Mouse (Mus musculus): ENCODE data around the gene Znrf4.
"Not testable (repeated sequence)": the region's sequence is repeated elsewhere in the genome, so short reads cannot be mapped to it uniquely, and the experiment has no call there.

Znrf4 gene

GRCm38 (mm10) chr17:56536192-56536591 is 24.0 kb upstream of the Znrf4 start:
- no peak for DNase-seq (ENCODE audit: low read depth, low spot score)

GRCm38 (mm10) chr17:56524943-56525342 is 12.7 kb upstream of the Znrf4 start:
- DNase-seq (ENCODE audit: low read depth, low spot score): no peak

DNA sequence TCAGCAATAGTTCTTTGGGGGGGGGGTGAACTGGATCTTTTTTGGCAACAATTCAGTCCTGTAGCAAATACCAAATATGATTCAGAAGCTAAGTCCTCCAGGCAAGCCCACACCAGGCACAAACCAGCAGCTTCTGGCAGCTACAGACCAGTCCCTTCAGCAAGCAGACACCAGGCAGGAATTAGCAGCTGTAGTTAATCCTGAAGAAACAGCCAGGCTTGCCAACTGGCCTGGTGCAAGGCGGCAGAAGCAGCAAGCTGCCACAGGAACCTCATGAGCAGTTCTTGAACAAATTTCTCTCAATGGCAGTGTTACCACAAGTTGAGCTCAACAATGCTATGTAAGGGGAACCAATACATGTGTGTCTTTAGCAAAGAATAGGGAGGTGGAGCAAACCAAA is 10.5 kb upstream of the Znrf4 start:
- DNase-seq (ENCODE audit: low read depth, low spot score): no peak

DNA sequence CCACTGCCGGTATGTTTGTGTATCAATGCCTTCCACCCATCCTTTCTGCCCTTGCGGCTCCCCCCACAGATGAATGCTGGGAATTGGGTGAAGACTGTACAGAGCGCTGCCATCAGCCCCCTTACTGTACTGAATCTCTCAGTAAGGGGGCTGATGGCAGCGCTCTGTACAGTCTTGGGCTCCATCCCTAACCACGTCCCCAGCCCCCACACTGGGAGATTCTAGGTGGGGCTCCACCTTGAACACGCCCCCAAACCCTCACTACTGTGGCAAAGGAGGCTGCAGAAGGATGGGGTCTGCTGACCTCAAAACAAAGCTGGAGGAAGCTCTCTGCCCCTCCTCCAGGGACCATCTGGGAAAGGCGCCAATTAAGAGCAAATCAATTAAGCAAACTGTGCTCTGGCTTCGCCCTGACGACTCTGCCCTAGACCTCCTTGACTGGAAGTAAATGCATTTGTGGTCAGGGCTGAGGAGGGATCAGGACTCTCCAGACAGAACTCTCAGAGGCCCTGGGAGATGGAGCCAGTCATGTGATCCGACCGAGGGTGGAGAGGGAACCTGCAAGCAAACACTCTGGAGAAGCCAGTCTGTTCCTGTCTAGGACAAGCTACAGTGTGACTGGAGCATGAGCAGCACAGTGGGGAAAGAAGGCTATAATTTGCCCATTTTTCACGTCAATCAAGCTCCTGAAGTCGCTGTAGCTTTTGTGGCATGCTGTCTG is 3.6 kb upstream of the Znrf4 start:
- DNase-seq (ENCODE audit: low read depth, low spot score): no peak

DNA sequence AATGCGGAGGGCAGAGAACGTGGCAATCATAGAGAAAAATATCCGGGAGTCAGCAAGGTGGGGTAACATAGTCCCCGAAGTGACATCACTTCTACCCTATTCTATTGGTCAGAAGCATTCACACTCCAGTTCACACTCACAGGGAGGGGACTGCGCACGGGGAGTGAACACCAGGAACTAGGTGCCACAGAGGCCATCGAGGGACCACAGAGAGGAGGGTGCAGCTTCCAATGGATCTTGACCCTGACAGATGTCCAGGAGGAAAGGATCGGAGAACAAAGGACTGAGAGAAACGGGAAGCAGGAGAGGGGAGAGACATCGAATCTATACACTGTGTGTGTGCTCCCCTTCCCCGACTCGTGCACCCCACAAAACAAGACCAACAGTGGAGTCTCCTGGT is 2.7 kb upstream of the Znrf4 start:
- DNase-seq (ENCODE audit: low read depth, low spot score): no peak

- DNase-seq (ENCODE audit: low read depth, low spot score): no peak
Measured at GRCm38 (mm10) chr17:56514330-56514729, 2.1 kb upstream of the Znrf4 start.

DNA sequence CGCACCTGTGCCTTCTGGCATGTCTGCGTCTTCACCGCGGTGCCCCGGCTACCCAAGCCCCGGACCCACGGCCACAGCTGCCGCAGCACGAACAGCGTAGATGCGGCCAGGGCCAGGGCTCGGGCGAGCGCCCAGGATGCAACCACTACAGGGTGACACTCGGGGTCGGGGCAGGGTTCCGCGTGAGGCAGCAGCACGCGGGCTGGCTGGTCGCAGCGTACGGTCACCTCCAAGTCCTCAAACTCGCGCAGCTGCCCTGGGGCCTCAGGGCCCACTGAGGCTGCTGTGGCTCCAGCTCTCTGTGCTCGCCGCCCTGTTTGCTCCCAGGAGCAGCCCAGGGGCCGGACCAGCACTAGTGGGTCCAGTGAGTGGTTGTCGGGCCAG is 532 bp downstream of the Znrf4 start:
- no peak for DNase-seq (ENCODE audit: low read depth, low spot score)

DNA sequence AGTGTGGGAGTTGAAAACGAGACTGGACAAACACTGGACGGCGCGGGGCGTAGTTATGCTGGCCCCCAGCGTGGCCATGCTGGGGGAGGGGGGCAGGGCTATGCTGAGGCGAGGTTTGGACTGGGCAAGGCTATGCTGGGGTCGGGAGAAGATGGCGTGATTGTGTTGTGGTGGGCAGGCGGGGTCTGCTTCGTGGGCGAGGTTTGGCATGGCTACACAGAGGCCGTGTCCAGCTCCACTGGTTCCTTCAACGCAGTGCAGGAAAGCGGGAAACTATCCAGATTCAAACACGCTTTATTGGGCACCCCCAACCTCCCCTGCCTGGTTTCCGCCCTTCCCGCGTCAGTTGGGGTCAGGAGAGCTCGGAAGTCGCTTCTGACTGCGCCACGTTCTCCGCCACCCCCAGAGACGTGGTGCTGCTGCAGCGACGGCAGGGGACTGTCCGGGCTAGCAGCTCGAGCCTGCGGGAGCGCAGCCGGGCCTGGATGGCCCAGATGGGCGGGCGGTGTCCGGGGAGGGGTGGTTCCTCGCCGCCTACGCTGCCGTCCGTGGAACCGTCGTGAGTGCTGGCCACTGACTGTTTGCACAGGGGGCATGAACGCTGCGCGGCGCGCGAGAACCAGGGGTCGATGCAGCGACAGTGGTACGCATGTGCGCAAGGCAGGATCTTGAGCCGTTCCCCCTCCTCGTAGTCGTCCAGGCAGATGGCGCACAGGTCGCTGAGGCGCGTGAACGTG is 1.1 kb downstream of the Znrf4 start:
- no peak for DNase-seq (ENCODE audit: low read depth, low spot score)

DNA sequence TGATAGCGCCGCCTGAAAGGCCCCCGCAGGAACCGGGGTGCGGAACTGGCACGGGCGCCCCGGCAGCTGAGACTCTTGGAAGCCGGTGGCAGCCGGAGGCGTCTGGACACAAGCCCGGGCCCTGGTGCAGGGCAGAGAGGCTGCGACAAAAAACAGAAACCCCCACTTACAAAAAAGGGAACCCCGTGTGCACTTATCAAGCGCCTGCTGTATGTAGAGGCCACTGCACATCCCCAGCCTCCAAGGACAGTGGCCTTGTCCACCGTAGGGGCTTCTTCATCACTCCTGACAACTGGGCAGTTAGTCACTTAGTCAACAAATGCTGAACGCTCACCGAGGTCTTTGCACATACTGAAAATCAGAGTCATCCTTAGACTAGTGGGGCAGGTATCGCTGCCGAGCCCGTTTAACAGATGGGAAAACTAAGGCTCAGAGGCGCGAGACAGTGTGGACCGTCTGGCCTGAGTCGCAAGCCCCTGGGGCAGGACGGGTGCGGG is 1.7 kb downstream of the Znrf4 start:
- DNase-seq (ENCODE audit: low read depth, low spot score): no peak

DNA sequence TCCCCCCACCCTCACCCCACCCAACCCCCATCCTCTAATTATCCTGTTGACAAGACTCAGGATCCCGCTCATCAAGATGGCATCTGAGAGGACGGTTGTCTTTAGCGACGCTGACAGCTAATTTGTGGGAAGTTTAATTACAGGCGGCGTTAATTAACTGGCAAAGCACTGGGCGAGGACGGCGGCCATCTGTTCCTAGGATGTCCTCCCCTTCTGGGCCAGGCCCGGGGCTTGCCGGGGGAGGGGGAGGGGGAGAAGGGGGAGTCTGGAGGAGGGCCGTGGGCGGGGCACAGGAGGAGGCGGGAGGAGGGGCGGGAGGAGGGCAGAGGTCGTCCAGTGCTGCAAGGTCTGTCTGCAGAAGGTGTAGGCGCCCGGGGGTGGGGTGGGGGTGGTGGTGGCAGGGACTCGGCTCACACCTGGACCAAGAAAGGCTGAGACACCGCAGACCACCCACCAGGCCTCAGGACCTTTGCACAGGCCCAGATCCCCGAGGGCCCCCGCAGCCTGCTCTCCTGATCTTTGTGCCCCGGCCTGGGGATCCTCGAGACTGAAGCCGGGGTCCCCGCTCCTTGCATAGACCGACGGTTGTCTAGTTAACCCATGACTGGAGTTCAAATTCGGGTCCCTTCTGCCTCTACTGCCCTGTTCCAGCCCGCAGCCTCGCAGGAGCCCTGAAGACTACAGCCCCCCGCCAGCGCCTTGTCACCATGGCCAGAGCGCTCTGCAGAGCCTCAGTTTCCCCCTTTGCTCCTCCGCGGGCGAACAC is 2.3 kb downstream of the Znrf4 start:
- no peak for DNase-seq (ENCODE audit: low read depth, low spot score)

- no peak for DNase-seq (ENCODE audit: low read depth, low spot score)
Measured at GRCm38 (mm10) chr17:56509021-56509640, 3.1 kb downstream of the Znrf4 start.

- peak; percentile 97 for DNase-seq (ENCODE audit: low read depth, low spot score)
Measured at GRCm38 (mm10) chr17:56507161-56508068, 4.8 kb downstream of the Znrf4 start.

GRCm38 (mm10) chr17:56506417-56507065 is 5.7 kb downstream of the Znrf4 start:
- no peak for DNase-seq (ENCODE audit: low read depth, low spot score)

- no peak for DNase-seq (ENCODE audit: low read depth, low spot score)
Measured at GRCm38 (mm10) chr17:56505401-56505800, 6.8 kb downstream of the Znrf4 start.

GRCm38 (mm10) chr17:56502526-56502925 is 9.7 kb downstream of the Znrf4 start:
- peak; percentile 40 for DNase-seq (ENCODE audit: low read depth, low spot score)

GRCm38 (mm10) chr17:56501635-56502400 is 10.4 kb downstream of the Znrf4 start:
- DNase-seq (ENCODE audit: low read depth, low spot score): not testable (repeated sequence)

GRCm38 (mm10) chr17:56499229-56499628 is 13.0 kb downstream of the Znrf4 start:
- no peak for DNase-seq (ENCODE audit: low read depth, low spot score)

DNA sequence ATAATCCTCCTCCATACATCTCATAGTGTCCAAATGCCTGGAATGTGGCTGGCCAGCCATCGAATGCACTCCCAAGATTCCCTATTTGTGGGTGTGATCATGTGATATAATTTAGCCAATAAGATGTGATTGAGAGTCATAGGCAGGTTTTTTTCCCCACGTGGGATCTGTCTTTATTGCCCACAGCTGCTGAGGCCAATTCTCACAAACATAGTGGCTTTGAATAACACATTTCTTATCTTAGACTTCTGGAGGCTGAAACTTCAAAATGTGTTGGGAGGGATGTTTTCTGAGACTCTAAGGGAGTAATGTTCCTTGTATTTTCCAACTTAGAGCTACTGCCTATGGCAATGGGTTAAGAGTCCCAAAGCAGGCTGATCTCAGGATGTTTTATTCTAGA is 17.8 kb downstream of the Znrf4 start:
- DNase-seq (ENCODE audit: low read depth, low spot score): no peak

- no peak for DNase-seq (ENCODE audit: low read depth, low spot score)
Measured at GRCm38 (mm10) chr17:56493841-56494240, 18.4 kb downstream of the Znrf4 start.
